Mouse (Mus musculus) G1E-ER4 (cell line): ENCODE data around the gene Gdpd2. TPM values are rescaled to one million over a fixed set of nuclear protein-coding genes. Genes with fewer than 3 reads are reported as not detected.

Experiments
- GATA1 ChIP-seq: IDR thresholded peaks from one replicate; pipeline ENCODE4 v1.8.0; 2012; ENCODE audit warnings: low read length, inconsistent platforms
- polyA plus RNA-seq: library from polyadenylated mRNA; stranded (reverse); fragments of >175 nt; gene quantifications from 2 replicates; pipeline ENCODE4 v1.2.3, GENCODE M21; 2012

Gdpd2 gene
- polyA plus RNA-seq: not detected in 2 replicates

DNA sequence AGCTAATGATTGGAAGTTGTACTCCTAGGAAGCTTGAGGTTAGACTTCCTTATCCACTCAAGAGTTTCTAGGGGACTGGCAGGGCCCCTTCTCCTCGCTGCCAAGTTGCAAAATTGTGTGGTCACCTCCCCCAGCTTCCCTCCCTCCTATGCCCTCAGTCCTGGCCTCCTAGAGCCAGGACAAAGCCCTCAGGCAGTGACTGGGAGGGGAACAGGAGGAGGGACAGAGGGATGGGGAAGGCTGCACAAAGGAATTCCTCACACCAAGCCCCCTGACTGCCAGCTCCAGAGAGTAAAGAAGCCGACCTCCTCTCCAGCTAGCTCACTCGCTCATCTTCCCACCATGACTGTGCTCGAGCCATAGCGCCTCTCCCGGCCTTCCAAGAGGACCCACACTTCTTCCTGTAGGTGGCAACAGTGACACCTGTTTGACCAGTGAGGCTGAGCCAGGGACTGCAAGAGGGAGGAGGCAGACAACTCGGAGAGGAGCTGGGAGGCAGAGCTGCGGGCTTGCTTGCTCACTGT, at the start of gene Gdpd2:
Gdpd2 (plus strand) TSS at position 209 of the 524 bp plus-strand sequence.
- no peak for TF ChIP-seq GATA1

DNA sequence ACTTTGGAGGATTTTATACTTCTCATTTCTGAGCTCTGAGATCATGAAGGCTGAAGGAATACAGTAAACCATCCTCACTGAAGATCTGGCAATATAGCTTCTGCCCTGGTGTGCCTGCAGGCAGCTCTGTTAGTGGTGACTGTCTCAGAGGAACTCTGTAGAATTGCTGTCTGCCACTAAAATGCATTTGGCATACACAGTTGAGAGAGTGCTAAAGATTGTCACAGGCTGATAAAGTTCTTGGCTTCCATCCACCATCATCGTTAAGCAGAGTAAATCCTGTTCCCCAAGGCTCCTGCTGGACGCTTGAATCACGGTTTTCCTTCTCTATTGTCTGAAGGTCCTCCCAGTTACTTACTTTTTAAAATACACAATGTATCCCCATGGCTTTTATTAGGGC, 43.1 kb upstream of the Gdpd2 start:
- TF ChIP-seq GATA1: no peak

DNA sequence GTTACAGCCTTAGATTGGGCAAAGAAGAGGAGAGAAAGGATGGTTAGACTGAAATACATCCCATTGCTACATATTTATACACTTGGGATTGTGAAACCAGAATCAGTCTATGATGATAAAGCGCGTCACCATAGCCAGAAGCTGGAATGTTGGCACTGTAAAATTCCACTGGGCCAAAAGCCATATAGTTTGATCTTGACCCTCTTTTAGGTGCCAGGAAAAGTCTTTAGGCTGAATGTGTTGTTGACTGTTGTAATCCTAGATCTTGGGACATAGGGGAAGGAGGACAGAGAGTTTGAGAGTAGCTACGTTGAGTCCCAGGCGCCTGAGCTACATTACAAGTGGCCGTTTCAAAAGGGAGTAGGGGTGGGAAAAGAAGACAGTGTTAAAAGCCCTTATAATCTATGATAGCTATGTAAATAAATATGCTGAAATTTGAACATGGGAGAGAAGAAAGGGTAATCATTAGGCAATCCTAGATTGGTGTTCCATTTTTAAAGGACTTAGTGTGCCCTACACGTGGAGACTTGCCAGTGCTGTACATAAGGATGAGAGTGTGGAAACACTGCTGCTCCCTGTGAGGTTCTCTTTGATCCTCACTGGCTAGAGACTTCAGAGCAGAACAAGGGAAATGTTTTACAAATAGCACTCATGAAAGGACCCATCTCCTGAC, 42.2 kb upstream of the Gdpd2 start:
- no peak for TF ChIP-seq GATA1

DNA sequence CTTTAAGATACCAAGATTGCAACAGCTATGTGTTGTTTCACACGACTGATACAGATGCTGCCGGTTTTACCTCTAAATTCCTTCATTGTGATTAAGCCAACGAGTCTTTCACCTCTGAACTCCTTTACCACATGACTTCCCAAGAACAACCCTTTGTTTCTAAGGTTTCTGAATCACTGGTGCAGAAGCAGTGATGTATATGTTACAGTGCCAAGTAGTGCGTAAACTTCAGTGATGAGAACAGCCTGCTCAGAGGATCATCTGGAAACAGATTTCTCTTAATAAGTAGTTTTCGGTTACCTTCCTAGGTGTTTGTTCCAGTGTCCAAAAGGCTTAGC, 41.7 kb upstream of the Gdpd2 start:
- TF ChIP-seq GATA1: no peak

- TF ChIP-seq GATA1: no peak
Observed at GRCm38 (mm10) chrX:100696776-100697175, 32.9 kb upstream of the Gdpd2 start.

- no peak for TF ChIP-seq GATA1
Observed at GRCm38 (mm10) chrX:100708032-100708431, 21.6 kb upstream of the Gdpd2 start.

- no peak for TF ChIP-seq GATA1
Observed at GRCm38 (mm10) chrX:100716173-100716572, 13.5 kb upstream of the Gdpd2 start.

GRCm38 (mm10) chrX:100728947-100729346, 726 bp upstream of the Gdpd2 start:
- no peak for TF ChIP-seq GATA1

DNA sequence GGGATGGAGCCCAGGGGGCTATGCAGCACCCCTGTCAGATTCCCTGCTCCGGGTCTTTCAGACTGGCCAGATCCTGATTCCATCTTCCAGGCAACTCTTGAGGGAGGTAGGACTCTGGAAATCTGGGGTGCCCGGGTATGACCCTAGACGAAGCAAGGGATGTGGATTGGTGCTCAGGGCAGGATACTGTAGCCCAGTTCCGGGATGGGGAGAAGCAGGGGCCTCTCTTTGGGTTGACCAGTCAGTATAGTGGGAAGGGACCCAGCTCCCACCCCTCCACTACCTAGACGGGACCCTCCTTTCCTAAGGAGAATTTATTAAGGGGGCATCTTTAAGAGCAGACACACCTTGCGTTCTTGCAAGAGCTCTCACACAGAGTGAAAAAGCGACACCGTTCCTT, 593 bp downstream of the Gdpd2 start:
- TF ChIP-seq GATA1: no peak

DNA sequence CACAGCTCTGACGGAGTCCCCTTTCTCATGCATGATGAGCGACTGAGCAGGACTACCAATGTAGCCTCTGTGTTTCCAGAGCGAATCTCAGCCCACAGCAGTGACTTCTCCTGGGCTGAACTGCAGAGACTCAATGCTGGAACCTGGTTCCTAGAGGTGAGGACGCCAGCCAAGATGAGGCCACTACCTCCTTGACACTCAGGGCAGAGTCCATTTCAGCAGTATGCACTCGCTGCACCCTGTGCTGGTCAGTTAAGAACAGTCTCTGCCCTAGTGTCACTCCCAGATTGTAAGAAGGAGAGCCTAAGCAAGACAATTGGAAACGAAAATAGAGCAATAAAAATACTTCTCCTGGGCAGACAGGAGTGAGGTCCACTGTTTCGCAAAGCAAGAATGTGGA, 4.7 kb downstream of the Gdpd2 start:
- TF ChIP-seq GATA1: no peak

GRCm38 (mm10) chrX:100738918-100739317, 9.2 kb downstream of the Gdpd2 start:
- TF ChIP-seq GATA1: no peak

GRCm38 (mm10) chrX:100739443-100739842, 9.8 kb downstream of the Gdpd2 start:
- no peak for TF ChIP-seq GATA1

GRCm38 (mm10) chrX:100740785-100741184, 11.1 kb downstream of the Gdpd2 start:
- TF ChIP-seq GATA1: no peak

DNA sequence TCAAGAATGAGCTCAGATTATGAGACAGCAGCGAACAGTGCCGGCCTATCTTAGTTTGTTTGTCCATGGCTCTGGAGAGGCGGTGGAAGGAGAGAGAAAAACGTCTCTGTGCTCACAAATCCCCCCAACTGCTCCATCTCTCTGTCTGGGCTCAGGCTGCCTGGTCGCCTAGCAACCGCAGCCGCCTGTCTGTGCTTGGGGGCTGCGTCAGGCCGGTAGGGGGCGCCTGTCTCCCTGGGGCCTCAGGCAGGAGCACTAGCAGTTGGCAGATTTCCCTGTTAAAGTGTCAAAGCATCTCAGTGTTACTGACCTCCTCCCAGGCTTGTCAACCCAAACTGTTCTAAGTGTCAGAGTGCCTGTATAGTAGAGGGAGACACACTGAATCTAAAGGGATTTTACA, 12.3 kb downstream of the Gdpd2 start:
- no peak for TF ChIP-seq GATA1

- TF ChIP-seq GATA1: no peak
Observed at GRCm38 (mm10) chrX:100765855-100766254, 36.2 kb downstream of the Gdpd2 start.

- no peak for TF ChIP-seq GATA1
Observed at GRCm38 (mm10) chrX:100767181-100767884, 37.7 kb downstream of the Gdpd2 start, which contains the start of gene Dlg3. Dlg3 (plus strand) TSS chrX:100767722.
